In genomic region chr17:15828131-15828917, GRCm38 (mm10) we compare ENCODE assay signal across 8 mouse cellular contexts. TPM values are rescaled to one million over a fixed set of nuclear protein-coding genes. Genes with fewer than 3 reads are reported as not detected.
DNase-seq lines count a peak whose midpoint lies in the region; ATAC-seq and TF ChIP-seq lines count a peak whose summit lies in the region.

No protein-coding gene starts in this region.

- no peaks in the 10 kb centered on the region; the same call in 1 of the 2 replicates for H3K9me3 ChIP-seq in embryonic facial prominence, embryonic 10.5 days
- no peaks in the 10 kb centered on the region for H3K9me3 ChIP-seq in hindbrain, postnatal 0 days (ENCODE audit: low read length)
- no peaks in the 10 kb centered on the region for H3K9me3 ChIP-seq in neural tube, embryonic 12.5 days

- no peaks in the 10 kb centered on the region; the same call in 1 of the 2 replicates for H3K36me3 ChIP-seq in heart, adult 2 months (ENCODE audit: control insufficient read depth, insufficient read depth, low read length)
- no peaks in the 10 kb centered on the region for H3K36me3 ChIP-seq in embryonic facial prominence, embryonic 10.5 days (replicated peaks)
- no peaks in the 10 kb centered on the region for H3K36me3 ChIP-seq in hindbrain, postnatal 0 days (ENCODE audit: insufficient read depth, low read length)
- no peaks in the 10 kb centered on the region for H3K36me3 ChIP-seq in neural tube, embryonic 12.5 days

- ATAC-seq in hindbrain, postnatal 0 days, result no peak
- ATAC-seq in neural tube, embryonic 12.5 days (ENCODE audit: low FRiP score, low read depth), result no peak
- ATAC-seq in frontal cortex, adult (ENCODE audit: low TSS enrichment), result no peak

- no peak overlapping the region for H3K9ac ChIP-seq in heart, adult 2 months (ENCODE audit: low read depth, low read length)
- H3K9ac ChIP-seq in hindbrain, postnatal 0 days (replicated peaks; ENCODE audit: low read length), result no peak overlapping the region
- peak overlapping the region; percentile 85 for H3K9ac ChIP-seq in neural tube, embryonic 12.5 days

- intact Hi-C loops in heart, adult 2 months (cut with DNase I), result loop anchor here (2.0 to 10.0 kb wide), 3 partner anchors 124 to 884 kb away; partner anchors contain the start of genes 1600012H06Rik, Chd1, Dll1 and Wdr27

- no peaks in the 10 kb centered on the region for H3K27me3 ChIP-seq in heart, adult 2 months (ENCODE audit: control insufficient read depth, insufficient read depth, low read length)
- H3K27me3 ChIP-seq in embryonic facial prominence, embryonic 10.5 days (replicated peaks; ENCODE audit: low read depth, poor library complexity, severe bottlenecking), result peaks cover 24% of the 10 kb centered on the region
- no peaks in the 10 kb centered on the region for H3K27me3 ChIP-seq in hindbrain, postnatal 0 days (ENCODE audit: insufficient read depth, low read length)
- H3K27me3 ChIP-seq in neural tube, embryonic 12.5 days (replicated peaks), result no peaks in the 10 kb centered on the region

- no peak for DNase-seq in heart, adult 2 months
- DNase-seq in heart, adult 9 months (ENCODE audit: low spot score in 2 of 2), result no peak
- no peak for DNase-seq in embryonic facial prominence, embryonic 10.5 days (ENCODE audit: low spot score)
- peak; percentile 81 for DNase-seq in hindbrain, postnatal 0 days (ENCODE audit: low spot score)
- no peak for DNase-seq in frontal cortex, postnatal 25 days (ENCODE audit: low spot score in 2 of 2)
- DNase-seq in ovary, postnatal 10 days (ENCODE audit: low spot score), result no peak

- no peak for TF ChIP-seq POLR2A in heart, adult 2 months (IDR thresholded peaks at IDR 0.05; ENCODE audit: insufficient read depth, low read depth, low read length)

- H3K79me2 ChIP-seq in heart, adult 2 months (replicated peaks; ENCODE audit: control insufficient read depth, insufficient read depth, low read length), result peaks cover 3% of the 10 kb centered on the region

- H3K27ac ChIP-seq in heart, adult 2 months, result no peak overlapping the region; the same call in 1 of the 2 replicates
- H3K27ac ChIP-seq in embryonic facial prominence, embryonic 10.5 days (replicated peaks), result no peak overlapping the region
- peak overlapping the region; percentile 83; the same call in 1 of the 2 replicates for H3K27ac ChIP-seq in hindbrain, postnatal 0 days
- no peak overlapping the region for H3K27ac ChIP-seq in neural tube, embryonic 12.5 days

- peak overlapping the region; percentile 92 for H3K4me2 ChIP-seq in hindbrain, postnatal 0 days (ENCODE audit: low read depth, low read length)
- H3K4me2 ChIP-seq in neural tube, embryonic 12.5 days (replicated peaks), result peak overlapping the region; percentile 80

- TF ChIP-seq CTCF in heart, adult 2 months (IDR thresholded peaks at IDR 0.05), result peak; percentile 49
- TF ChIP-seq CTCF in hindbrain, postnatal 0 days (IDR thresholded peaks at IDR 0.05; ENCODE audit: low read depth), result peak; percentile 34

- no peak for TF ChIP-seq EP300 in heart, adult 2 months (IDR thresholded peaks at IDR 0.05; ENCODE audit: insufficient read depth, low read depth, low read length)

- H3K4me1 ChIP-seq in heart, adult 2 months (ENCODE audit: control insufficient read depth, insufficient read depth, low read length), result peaks cover 1% of the 10 kb centered on the region
- H3K4me1 ChIP-seq in embryonic facial prominence, embryonic 10.5 days, result peaks cover 47% of the 10 kb centered on the region
- H3K4me1 ChIP-seq in hindbrain, postnatal 0 days (ENCODE audit: insufficient read depth, low read length), result peaks cover 4% of the 10 kb centered on the region; the same call in 1 of the 2 replicates
- H3K4me1 ChIP-seq in neural tube, embryonic 12.5 days, result peaks cover 14% of the 10 kb centered on the region

- WGBS in heart, adult 2 months, result 66% methylated on average over 8 of the region's 8 CpGs
- 59% methylated on average over 8 of the region's 8 CpGs for WGBS in embryonic facial prominence, embryonic 10.5 days
- WGBS in hindbrain, postnatal 0 days, result 39% methylated on average over 8 of the region's 8 CpGs
- WGBS in neural tube, embryonic 12.5 days, result 45% methylated on average over 8 of the region's 8 CpGs

- H3K4me3 ChIP-seq in heart, adult 2 months, result no peak overlapping the region
- peak overlapping the region; percentile 70; the same call in 1 of the 2 replicates for H3K4me3 ChIP-seq in embryonic facial prominence, embryonic 10.5 days
- H3K4me3 ChIP-seq in hindbrain, postnatal 0 days (ENCODE audit: low read length), result peak overlapping the region; percentile 65
- peak overlapping the region; percentile 64 for H3K4me3 ChIP-seq in neural tube, embryonic 12.5 days

RNA-seq across cellular contexts. Expression of gene Rgmb, which starts 2.5 kb away (rescaled TPM):
- total RNA-seq in heart, adult 2 months (2021), result 10 to 100 TPM; 21.7 to 25.5 TPM
- polyA plus RNA-seq in heart, adult 2 months (2012; rRNA removed), result 17.2 and 19.5 TPM in 2 replicates
- 17.3 and 18.1 TPM in 2 replicates for polyA plus RNA-seq in embryonic facial prominence, embryonic 10.5 days (2016; fragmentation: Nextera tagmentation; extraction: Ambion mirVana)
- total RNA-seq in hindbrain, postnatal 0 days (2014; rRNA removed), result 131 and 145 TPM in 2 replicates
- 50.6 and 52.8 TPM in 2 replicates for polyA plus RNA-seq in hindbrain, postnatal 0 days (2015; fragmentation: Nextera tagmentation; extraction: Ambion mirVana)
- polyA plus RNA-seq in neural tube, embryonic 12.5 days (2016; fragmentation: Nextera tagmentation; extraction: Ambion mirVana), result 132 and 145 TPM in 2 replicates
